Mouse (Mus musculus): ENCODE results near the gene Tmem191c.

- TF ChIP-seq CTCF (IDR thresholded peaks at IDR 0.05; ENCODE audit: borderline replicate concordance, insufficient read depth, low read depth, low read length) (no peak), POLR2A (IDR thresholded peaks at IDR 0.05; ENCODE audit: borderline replicate concordance, insufficient read depth, low read length) (no peak)
Measured at GRCm38 (mm10) chr16:17233702-17234498, 42.0 kb upstream of the Tmem191c start.

Measured in cerebellum, adult 2 months (tissue).